Mouse (Mus musculus) myocyte (in vitro differentiated cells): ENCODE measurements at regions not wholly inside any gene's neighbourhood (a gene's known extent, or its start where the extent isn't known, plus 50 kb on each side); places are given as distances from the start of the nearest gene placed in this dataset.

Experiments
- H3K27me3 ChIP-seq: one replicate; pipeline ENCODE4 v1.6.1; 2011; ENCODE audit not compliant: control insufficient read depth, insufficient read depth, insufficient read length
- H3K36me3 ChIP-seq: one replicate; pipeline ENCODE4 v1.6.1; 2011; ENCODE audit not compliant: control insufficient read depth, insufficient read depth
- H3K4me2 ChIP-seq: one replicate; pipeline ENCODE4 v1.6.1; 2011; ENCODE audit warnings: low read depth, control low read depth
- H3K4me3 ChIP-seq: one replicate; pipeline ENCODE4 v1.5.1; 2011; ENCODE audit warnings: mild to moderate bottlenecking, control low read depth, moderate library complexity
- H3K79me2 ChIP-seq: one replicate; pipeline ENCODE4 v1.6.1; 2011; ENCODE audit not compliant: control insufficient read depth, insufficient read depth
- H3ac ChIP-seq: one replicate; pipeline ENCODE4 v1.6.1; 2011; ENCODE audit not compliant: control insufficient read depth, insufficient read length
- CEBPB ChIP-seq: IDR thresholded peaks from 2 replicates; pipeline ENCODE4 v1.6.1; 2011; ENCODE audit warnings: mild to moderate bottlenecking, moderate library complexity; ENCODE audit not compliant: poor library complexity, insufficient read depth, severe bottlenecking
- E2F4 ChIP-seq: IDR thresholded peaks from one replicate; pipeline ENCODE4 v1.6.1; 2011; ENCODE audit warnings: mild to moderate bottlenecking, control low read depth, moderate library complexity; ENCODE audit not compliant: insufficient read depth
- MAX ChIP-seq: IDR thresholded peaks from one replicate; pipeline ENCODE4 v1.6.1; 2011; ENCODE audit warnings: low read depth, mild to moderate bottlenecking, control low read depth
- MYOD1 ChIP-seq, 3 experiments: IDR thresholded peaks; one replicate each; pipeline ENCODE4 v1.6.1; 2011; ENCODE audit warnings: control low read depth in 2 of 3, low read depth in 2 of 3, mild to moderate bottlenecking in 2 of 3, moderate library complexity in 1 of 3; ENCODE audit not compliant: insufficient read length in 2 of 3, control insufficient read depth in 1 of 3
- MYOG ChIP-seq, 3 experiments: IDR thresholded peaks; one replicate each; pipeline ENCODE4 v1.6.1; 2011; ENCODE audit warnings: control low read depth in 2 of 3, low read depth in 2 of 3, mild to moderate bottlenecking in 2 of 3; ENCODE audit not compliant: insufficient read length in 2 of 3, control insufficient read depth in 1 of 3, insufficient read depth in 1 of 3
- POLR2A ChIP-seq: IDR thresholded peaks from one replicate; pipeline ENCODE4 v1.6.1; 2011; ENCODE audit warnings: low read depth, mild to moderate bottlenecking, control low read depth, moderate library complexity; ENCODE audit not compliant: insufficient read length
- POLR2AphosphoS2 ChIP-seq: IDR thresholded peaks from one replicate; pipeline ENCODE4 v1.6.1; 2011; ENCODE audit warnings: low read depth, control low read depth; ENCODE audit not compliant: insufficient read length
- REST ChIP-seq: IDR thresholded peaks from one replicate; pipeline ENCODE4 v1.6.1; 2011; ENCODE audit warnings: mild to moderate bottlenecking, control low read depth, moderate library complexity; ENCODE audit not compliant: insufficient read depth, insufficient read length
- SRF ChIP-seq: IDR thresholded peaks from one replicate; pipeline ENCODE4 v1.6.1; 2011; ENCODE audit warnings: low read depth; ENCODE audit not compliant: control insufficient read depth, insufficient read length
- TCF12 ChIP-seq: IDR thresholded peaks from one replicate; pipeline ENCODE4 v1.6.1; 2011; ENCODE audit warnings: mild to moderate bottlenecking, control low read depth; ENCODE audit not compliant: poor library complexity, insufficient read depth, severe bottlenecking
- TCF3 ChIP-seq: IDR thresholded peaks from one replicate; pipeline ENCODE4 v1.6.1; 2011; ENCODE audit warnings: low read depth, control low read depth; ENCODE audit not compliant: insufficient read length
- USF1 ChIP-seq: IDR thresholded peaks from one replicate; pipeline ENCODE4 v1.6.1; 2011; ENCODE audit warnings: low read depth, mild to moderate bottlenecking, control low read depth, moderate library complexity

DNA sequence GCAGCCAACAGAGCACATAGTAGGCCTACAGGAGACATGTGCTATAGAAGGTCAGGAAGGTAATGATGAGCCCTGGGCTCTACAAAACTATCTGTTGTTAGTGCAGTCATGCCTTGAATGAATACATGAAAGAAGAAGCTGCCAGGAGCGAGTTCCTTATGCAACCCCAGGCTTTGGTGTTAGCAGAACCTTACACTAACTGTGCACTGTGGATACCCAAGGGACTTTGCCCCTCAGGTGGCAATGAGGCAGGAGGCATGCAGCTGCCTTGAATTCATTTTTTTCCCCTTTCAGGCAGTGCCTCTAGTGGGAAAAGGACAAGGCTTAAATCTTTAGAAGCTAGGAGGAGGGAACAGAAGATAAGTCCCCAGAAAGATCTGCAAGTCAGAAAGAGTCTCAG, 299.8 kb downstream of the Sec16b start:
- Histone ChIP-seq H3K4me3 (no peak overlapping the region), H3K4me2 (no peak overlapping the region), H3K36me3 (no peaks in the 10 kb centered on the region), H3K79me2 (no peaks in the 10 kb centered on the region), H3K27me3 (no peaks in the 10 kb centered on the region), H3ac (no peak overlapping the region)
- TF ChIP-seq E2F4 (no peak), MAX (no peak), MYOD1 (IDR thresholded peaks at IDR 0.05; ENCODE audit: control insufficient read depth in 1 of 3, insufficient read length in 2 of 3, low read depth in 2 of 3) (no peak), REST (no peak), POLR2AphosphoS2 (no peak), TCF3 (no peak), POLR2A (no peak), SRF (no peak), MYOG (IDR thresholded peaks at IDR 0.05; ENCODE audit: control insufficient read depth in 1 of 3, insufficient read depth in 1 of 3, insufficient read length in 2 of 3, low read depth in 2 of 3) (no peak), CEBPB (no peak), TCF12 (no peak), USF1 (no peak)

DNA sequence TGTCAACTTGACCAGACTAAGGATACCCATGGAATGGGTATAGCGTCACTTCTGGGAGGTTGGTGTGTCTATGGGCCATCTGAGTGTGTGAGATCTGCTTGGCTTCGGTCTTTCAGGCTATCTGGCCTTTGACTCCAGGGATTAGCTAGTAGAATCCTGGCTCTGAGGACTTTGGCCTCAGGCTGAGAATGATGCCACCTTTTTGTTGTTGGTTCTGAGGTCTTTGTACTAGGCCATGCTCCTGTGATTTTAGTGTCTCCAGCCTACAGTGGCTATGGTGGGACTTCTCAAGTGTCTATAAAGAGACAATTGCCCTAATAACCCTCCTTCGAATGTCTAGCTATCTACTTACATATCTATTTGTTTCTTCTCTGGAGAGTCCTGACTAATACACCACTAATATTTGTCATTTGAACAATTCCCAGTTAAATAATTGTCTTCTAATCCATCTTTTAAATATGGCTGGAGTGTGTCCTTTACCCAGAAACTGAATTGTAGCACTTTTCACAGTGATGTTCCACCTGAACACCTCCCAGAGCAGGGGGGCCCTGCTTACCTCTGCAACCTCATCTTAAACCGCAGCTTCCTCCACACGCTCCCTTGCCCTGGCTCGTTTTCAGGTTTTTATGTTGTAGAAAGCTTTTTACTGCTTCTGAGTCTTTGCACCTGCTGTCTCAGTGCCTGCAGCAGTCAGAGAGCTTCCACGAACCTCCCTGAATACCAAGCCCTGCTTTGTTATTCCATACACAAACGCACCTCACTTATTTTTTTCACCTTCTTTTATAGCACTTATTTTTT, 303.3 kb downstream of the Sec16b start:
- no peak overlapping the region for H3K4me2 ChIP-seq
- no peaks in the 10 kb centered on the region for H3K79me2 ChIP-seq
- H3ac ChIP-seq = no peak overlapping the region
- no peaks in the 10 kb centered on the region for H3K27me3 ChIP-seq
- no peak overlapping the region for H3K4me3 ChIP-seq
- no peaks in the 10 kb centered on the region for H3K36me3 ChIP-seq
- no peak for TF ChIP-seq MYOD1 (IDR thresholded peaks at IDR 0.05; ENCODE audit: control insufficient read depth in 1 of 3, insufficient read length in 2 of 3, low read depth in 2 of 3)
- TF ChIP-seq POLR2A = no peak
- TF ChIP-seq POLR2AphosphoS2 = no peak
- TF ChIP-seq SRF = no peak
- TF ChIP-seq TCF12 = no peak
- no peak for TF ChIP-seq REST
- no peak for TF ChIP-seq CEBPB
- TF ChIP-seq MYOG (IDR thresholded peaks at IDR 0.05; ENCODE audit: control insufficient read depth in 1 of 3, insufficient read depth in 1 of 3, insufficient read length in 2 of 3, low read depth in 2 of 3) = no peak
- TF ChIP-seq TCF3 = no peak
- TF ChIP-seq USF1 = no peak
- TF ChIP-seq E2F4 = no peak
- no peak for TF ChIP-seq MAX

DNA sequence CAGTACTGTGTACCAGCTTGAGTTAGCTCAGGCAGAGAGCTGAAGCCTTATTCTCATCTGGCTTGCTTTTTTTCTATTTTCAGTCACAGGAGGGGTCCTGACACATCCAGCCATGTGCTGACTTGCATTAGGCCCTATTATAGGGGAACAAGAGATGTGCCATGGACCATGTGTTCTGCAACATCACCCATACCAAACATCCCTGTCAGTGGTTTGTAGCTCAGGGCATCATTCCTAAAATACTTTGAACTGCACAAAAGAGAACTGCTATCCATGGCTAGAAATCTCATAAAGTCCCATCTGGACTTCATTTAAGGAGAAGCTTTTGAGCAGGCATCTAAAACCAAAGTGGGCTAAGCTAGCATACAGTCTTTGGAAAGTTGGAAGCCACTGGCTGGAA, 304.1 kb downstream of the Sec16b start:
- Histone ChIP-seq H3K36me3 (no peaks in the 10 kb centered on the region), H3ac (no peak overlapping the region), H3K79me2 (no peaks in the 10 kb centered on the region), H3K27me3 (no peaks in the 10 kb centered on the region), H3K4me3 (no peak overlapping the region), H3K4me2 (no peak overlapping the region)
- no peak for TF ChIP-seq POLR2A
- no peak for TF ChIP-seq REST
- TF ChIP-seq USF1 = no peak
- no peak for TF ChIP-seq MYOD1 (IDR thresholded peaks at IDR 0.05; ENCODE audit: control insufficient read depth in 1 of 3, insufficient read length in 2 of 3, low read depth in 2 of 3)
- no peak for TF ChIP-seq SRF
- no peak for TF ChIP-seq POLR2AphosphoS2
- no peak for TF ChIP-seq E2F4
- no peak for TF ChIP-seq CEBPB
- TF ChIP-seq MAX = no peak

DNA sequence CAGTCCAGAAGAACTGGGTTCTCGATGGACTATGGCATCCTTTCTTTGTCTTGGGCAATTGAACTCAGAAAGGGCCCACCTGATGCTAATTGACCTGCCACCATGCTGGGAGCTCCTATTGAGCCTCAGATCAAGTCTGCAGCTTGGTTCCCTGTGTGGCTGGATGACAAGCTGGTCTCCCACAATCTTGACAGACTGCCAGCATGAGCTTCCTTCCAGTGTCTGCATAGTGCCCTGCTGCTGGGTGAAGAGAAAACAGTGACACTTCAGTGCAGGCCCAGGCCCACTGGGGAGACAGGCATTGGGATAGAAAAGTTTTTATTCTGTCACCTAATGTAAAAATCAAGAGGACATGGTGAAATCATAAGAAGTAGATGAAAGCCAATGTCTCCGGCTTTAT, 321.4 kb downstream of the Sec16b start:
- H3K4me3 ChIP-seq = no peak overlapping the region
- TF ChIP-seq TCF3 (no peak), POLR2AphosphoS2 (no peak), MYOG (IDR thresholded peaks at IDR 0.05; ENCODE audit: control insufficient read depth in 1 of 3, insufficient read depth in 1 of 3, insufficient read length in 2 of 3, low read depth in 2 of 3) (no peak)
- H3K36me3 ChIP-seq = no peaks in the 10 kb centered on the region
- no peak overlapping the region for H3ac ChIP-seq
- no peak overlapping the region for H3K4me2 ChIP-seq
- no peaks in the 10 kb centered on the region for H3K27me3 ChIP-seq
- H3K79me2 ChIP-seq = no peaks in the 10 kb centered on the region

DNA sequence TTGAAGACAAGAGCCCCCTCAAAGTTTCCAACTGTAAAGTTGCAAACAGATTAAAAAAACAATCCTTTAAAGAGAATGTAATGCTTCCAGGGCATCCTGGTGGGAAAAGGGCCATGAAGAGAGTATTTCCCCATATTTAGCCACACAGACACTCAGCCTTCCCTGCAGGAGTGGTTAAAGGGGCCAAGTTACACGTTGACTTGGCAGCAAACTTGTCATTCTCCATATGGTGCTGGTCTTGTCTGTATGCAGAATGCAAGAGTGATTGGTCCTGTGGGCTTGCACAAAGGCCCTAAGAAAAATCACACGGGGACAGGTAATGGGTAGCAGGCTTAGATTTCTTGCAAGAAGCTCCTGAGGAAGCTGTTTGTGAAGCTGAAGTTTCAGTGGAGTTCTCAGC, 325.0 kb downstream of the Sec16b start:
- TF ChIP-seq POLR2AphosphoS2 (no peak), MAX (no peak), USF1 (no peak), E2F4 (no peak), CEBPB (no peak)
- H3ac ChIP-seq = no peak overlapping the region

More for the DNA sequence above, 325.0 kb downstream of the Sec16b start:
- H3K79me2 ChIP-seq = no peaks in the 10 kb centered on the region
- no peaks in the 10 kb centered on the region for H3K27me3 ChIP-seq
- no peak overlapping the region for H3K4me3 ChIP-seq
- H3K4me2 ChIP-seq = no peak overlapping the region
- no peaks in the 10 kb centered on the region for H3K36me3 ChIP-seq
